Mouse (Mus musculus) heart, postnatal 0 days (tissue): ENCODE data around the gene Lcp2.

Experiments used
- CTCF ChIP-seq: IDR thresholded peaks from 2 replicates; pipeline ENCODE4 v1.5.1; 2016; ENCODE audit warnings: antibody characterized with exemption, control low read depth, low read depth
- EP300 ChIP-seq: IDR thresholded peaks from 2 replicates; pipeline ENCODE4 v1.6.1; 2016; ENCODE audit warnings: antibody characterized with exemption, low read depth

- TF ChIP-seq EP300 (no peak), CTCF (no peak)
Measured at GRCm38 (mm10) chr11:34070596-34070995, 23.9 kb downstream of the Lcp2 start.
